Mouse (Mus musculus) stomach, embryonic 16.5 days (tissue): ENCODE results near the gene Tmod3. TPM values are rescaled to one million over a fixed set of nuclear protein-coding genes. Genes with fewer than 3 reads are reported as not detected.
A peak's percentile ranks its signal among the peaks of the same experiment; 100 is the strongest.

Experiments used
- ATAC-seq: fragments of 200-750 bp; cut with Nextera tagmentation; 2 replicates; pipeline ENCODE4 v1.8.0; 2017; ENCODE audit warnings: moderate number of reproducible peaks, moderate TSS enrichment; ENCODE audit not compliant: insufficient read depth, low FRiP score
- H3K27ac ChIP-seq: fragments of 300-500 bp; sonication (generic); 2 replicates; pipeline ENCODE4 v1.5.1; 2014; ENCODE audit warnings: low read length
- H3K27me3 ChIP-seq: fragments of 300-500 bp; sonication (generic); 2 replicates; pipeline ENCODE4 v1.6.1; 2014; ENCODE audit warnings: low read length, control low read depth, mixed read lengths; ENCODE audit not compliant: control insufficient read depth, insufficient read depth
- H3K36me3 ChIP-seq: fragments of 300-500 bp; sonication (generic); 2 replicates; pipeline ENCODE4 v1.6.1; 2014; ENCODE audit warnings: low read length; ENCODE audit not compliant: control insufficient read depth, insufficient read depth
- H3K4me1 ChIP-seq: fragments of 300-500 bp; sonication (generic); 2 replicates; pipeline ENCODE4 v1.6.1; 2014; ENCODE audit warnings: low read length, control low read depth, mixed read lengths; ENCODE audit not compliant: control insufficient read depth, insufficient read depth
- H3K4me2 ChIP-seq: fragments of 300-500 bp; sonication (generic); 2 replicates; pipeline ENCODE4 v1.6.1; 2014; ENCODE audit warnings: low read depth, low read length, mixed read lengths
- H3K4me3 ChIP-seq: fragments of 300-500 bp; sonication (generic); replicated peaks from 2 replicates; pipeline ENCODE4 v1.5.1; 2014; ENCODE audit warnings: mild to moderate bottlenecking, low read length
- H3K9ac ChIP-seq: fragments of 300-500 bp; sonication (generic); 2 replicates; pipeline ENCODE4 v1.6.1; 2014; ENCODE audit warnings: low read length
- H3K9me3 ChIP-seq: fragments of 300-500 bp; sonication (generic); replicated peaks from 2 replicates; pipeline ENCODE4 v1.6.1; 2016; ENCODE audit warnings: low read length, control low read depth; ENCODE audit not compliant: control insufficient read depth
- WGBS: fragments of 180-500 bp; shearing (Covaris S2); extraction: QIAGEN DNeasy Blood & Tissue Kit; methylation state at CpG from one replicate; pipeline ENCODE4 v1.1.7; 2014; 5-methylcytosine and 5-hydroxymethylcytosine counted together
- polyA plus RNA-seq: library from polyadenylated mRNA; unstranded; fragments of >200 nt; fragmentation: Nextera tagmentation; extraction: Ambion mirVana; gene quantifications from 2 replicates; pipeline ENCODE4 v1.2.1, GENCODE M21; 2015

Gene Tmod3
- polyA plus RNA-seq, 1 experiment from 2014 or later = 159 TPM

- H3K4me1 ChIP-seq = peaks cover 2% of the 10 kb centered on the region; the same call in 1 of the 2 replicates
- peaks cover 21% of the 10 kb centered on the region for H3K36me3 ChIP-seq
- no peak overlapping the region for H3K4me2 ChIP-seq
- H3K27me3 ChIP-seq = no peaks in the 10 kb centered on the region
- no peak overlapping the region for H3K27ac ChIP-seq
- no peak overlapping the region for H3K9ac ChIP-seq
- WGBS = 88% methylated on average over 9 of the region's 9 CpGs
- ATAC-seq = no peak
- H3K9me3 ChIP-seq = no peaks in the 10 kb centered on the region
- no peak overlapping the region for H3K4me3 ChIP-seq
Measured at GRCm38 (mm10) chr9:75465856-75466255, 93.6 kb downstream of the Tmod3 start.

GRCm38 (mm10) chr9:75463050-75463660, 96.3 kb downstream of the Tmod3 start:
- Histone ChIP-seq H3K4me1 (peaks cover 2% of the 10 kb centered on the region; the same call in 1 of the 2 replicates), H3K4me3 (no peak overlapping the region), H3K4me2 (no peak overlapping the region), H3K27me3 (no peaks in the 10 kb centered on the region), H3K36me3 (peaks cover 40% of the 10 kb centered on the region), H3K9ac (no peak overlapping the region), H3K27ac (peak overlapping the region; percentile 55; the same call in 1 of the 2 replicates), H3K9me3 (no peaks in the 10 kb centered on the region)
- no peak for ATAC-seq
- WGBS = 76% methylated on average over 8 of the region's 8 CpGs

GRCm38 (mm10) chr9:75455684-75456083, 103.8 kb downstream of the Tmod3 start:
- H3K27me3 ChIP-seq = no peaks in the 10 kb centered on the region
- H3K4me1 ChIP-seq = no peaks in the 10 kb centered on the region
- H3K9ac ChIP-seq = no peak overlapping the region
- WGBS = 74% methylated on average over 10 of the region's 10 CpGs
- no peak overlapping the region for H3K4me2 ChIP-seq
- no peaks in the 10 kb centered on the region for H3K9me3 ChIP-seq
- H3K36me3 ChIP-seq = peaks cover 53% of the 10 kb centered on the region
- no peak overlapping the region for H3K27ac ChIP-seq
- ATAC-seq = no peak
- H3K4me3 ChIP-seq = no peak overlapping the region

GRCm38 (mm10) chr9:75453994-75454393, 105.5 kb downstream of the Tmod3 start:
- Histone ChIP-seq H3K27ac (no peak overlapping the region), H3K9ac (no peak overlapping the region), H3K9me3 (no peaks in the 10 kb centered on the region), H3K4me3 (no peak overlapping the region), H3K4me2 (no peak overlapping the region), H3K36me3 (peaks cover 48% of the 10 kb centered on the region), H3K4me1 (no peaks in the 10 kb centered on the region), H3K27me3 (no peaks in the 10 kb centered on the region)
- ATAC-seq = no peak
- WGBS = 75% methylated on average over 2 of the region's 2 CpGs

GRCm38 (mm10) chr9:75448021-75448420, 111.4 kb downstream of the Tmod3 start:
- H3K9me3 ChIP-seq = no peaks in the 10 kb centered on the region
- 88% methylated on average over 3 of the region's 3 CpGs for WGBS
- no peak overlapping the region for H3K27ac ChIP-seq
- peaks cover 35% of the 10 kb centered on the region for H3K36me3 ChIP-seq
- H3K4me3 ChIP-seq = no peak overlapping the region
- H3K27me3 ChIP-seq = no peaks in the 10 kb centered on the region
- H3K9ac ChIP-seq = no peak overlapping the region
- H3K4me1 ChIP-seq = no peaks in the 10 kb centered on the region
- no peak overlapping the region for H3K4me2 ChIP-seq
- no peak for ATAC-seq

Other genes starting within 250 kb of the Tmod3 start
- gene Bcl2l10, start 211.9 kb downstream of the Tmod3 start, polyA plus RNA-seq = not detected in 2 replicates
- gene Mapk6, start 149.7 kb downstream of the Tmod3 start, polyA plus RNA-seq = 49.1 and 51.9 TPM in 2 replicates
- gene Leo1, start 118.1 kb downstream of the Tmod3 start, polyA plus RNA-seq = 33.3 and 34.9 TPM in 2 replicates
- gene Tmod2, start 51.7 kb upstream of the Tmod3 start, polyA plus RNA-seq = 16.0 and 17.1 TPM in 2 replicates
- 24.0 and 25.9 TPM in 2 replicates for gene Lysmd2, start 66.1 kb upstream of the Tmod3 start, polyA plus RNA-seq
- gene Scg3, start 124.4 kb upstream of the Tmod3 start, polyA plus RNA-seq = 8.2 TPM in 2 replicates
- 5.9 and 6.9 TPM in 2 replicates for gene Bmp5, start 215.7 kb upstream of the Tmod3 start, polyA plus RNA-seq